Mouse (Mus musculus) lung, postnatal 0 days (tissue): ENCODE data around the gene Abca7. TPM values are rescaled to one million over a fixed set of nuclear protein-coding genes. Genes with fewer than 3 reads are reported as not detected.

Experiments
- ATAC-seq: fragments of 200-750 bp; cut with Nextera tagmentation; 2 replicates; pipeline ENCODE4 v1.8.0; 2017; ENCODE audit warnings: moderate library complexity
- DNase-seq: peaks from one replicate; pipeline ENCODE4 v3.0.0-alpha.2; 2016; ENCODE audit warnings: low spot score
- H3K27ac ChIP-seq: fragments of 300-500 bp; sonication (generic); 2 replicates; pipeline ENCODE4 v1.5.1; 2014; ENCODE audit warnings: antibody characterized with exemption, mild to moderate bottlenecking, low read length, mixed read lengths
- H3K27me3 ChIP-seq: fragments of 300-500 bp; sonication (generic); replicated peaks from 2 replicates; pipeline ENCODE4 v1.6.1; 2014; ENCODE audit warnings: low read length, mixed read lengths; ENCODE audit not compliant: insufficient read depth
- H3K36me3 ChIP-seq: fragments of 300-500 bp; sonication (generic); 2 replicates; pipeline ENCODE4 v1.6.1; 2014; ENCODE audit warnings: low read length, mixed read lengths; ENCODE audit not compliant: insufficient read depth
- H3K4me1 ChIP-seq: fragments of 300-500 bp; sonication (generic); 2 replicates; pipeline ENCODE4 v1.6.1; 2014; ENCODE audit warnings: antibody characterized with exemption, low read depth, low read length, mixed read lengths; ENCODE audit not compliant: insufficient read depth
- H3K4me2 ChIP-seq: fragments of 300-500 bp; sonication (generic); replicated peaks from 2 replicates; pipeline ENCODE4 v1.6.1; 2014; ENCODE audit warnings: low read depth, mild to moderate bottlenecking, low read length, moderate library complexity, mixed read lengths
- H3K4me3 ChIP-seq: fragments of 300-500 bp; sonication (generic); 2 replicates; pipeline ENCODE4 v1.5.1; 2014; ENCODE audit warnings: low read depth, low read length
- H3K9ac ChIP-seq: fragments of 300-500 bp; sonication (generic); replicated peaks from 2 replicates; pipeline ENCODE4 v1.6.1; 2014; ENCODE audit warnings: low read depth, mild to moderate bottlenecking
- H3K9me3 ChIP-seq: fragments of 300-500 bp; sonication (generic); 2 replicates; pipeline ENCODE4 v1.6.1; 2016; ENCODE audit warnings: low read length, mixed read lengths
- CTCF ChIP-seq: IDR thresholded peaks from 2 replicates; pipeline ENCODE4 v1.5.1; 2016; ENCODE audit warnings: antibody characterized with exemption, mild to moderate bottlenecking
- EP300 ChIP-seq: IDR thresholded peaks from 2 replicates; pipeline ENCODE4 v1.6.1; 2016; ENCODE audit warnings: antibody characterized with exemption, mild to moderate bottlenecking, control low read depth
- WGBS: fragments of 180-500 bp; shearing (Covaris S2); extraction: QIAGEN DNeasy Blood & Tissue Kit; methylation state at CpG from one replicate; pipeline ENCODE4 v1.1.7; 2014; 5-methylcytosine and 5-hydroxymethylcytosine counted together
- polyA plus RNA-seq: library from polyadenylated mRNA; unstranded; fragments of >200 nt; fragmentation: Nextera tagmentation; extraction: Ambion mirVana; gene quantifications from 2 replicates; pipeline ENCODE4 v1.2.1, GENCODE M21; 2015

Gene Abca7
- polyA plus RNA-seq, 1 experiment from 2014 or later: 5.5 TPM

DNA sequence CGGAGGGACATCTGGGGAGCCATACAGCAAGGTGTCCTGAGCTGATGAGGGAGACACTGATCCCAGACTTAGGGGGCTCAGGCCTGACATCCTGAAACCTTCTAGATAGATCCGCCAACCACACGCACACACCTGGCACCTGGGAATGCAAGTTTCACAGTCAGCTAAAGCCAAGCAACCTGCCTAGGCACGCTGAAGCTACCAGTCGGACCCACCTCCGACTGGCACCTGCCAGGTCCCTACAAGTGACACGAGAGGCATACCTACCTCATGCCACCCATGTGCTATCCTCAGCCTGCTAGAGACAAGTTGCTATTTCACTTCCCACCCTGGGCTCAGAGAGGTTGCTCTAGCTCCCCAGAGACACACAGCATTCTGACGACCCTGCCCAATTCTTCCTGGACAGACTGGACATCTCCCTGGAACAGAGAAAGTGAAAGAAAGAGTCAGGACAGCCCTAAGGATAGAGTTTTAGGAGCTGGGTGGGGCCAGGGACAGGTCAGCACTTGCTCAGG lies 7.0 kb upstream of the Abca7 start:
- no peak for ATAC-seq
- 21% methylated on average over 7 of the region's 8 CpGs for WGBS
- peaks cover 31% of the 10 kb centered on the region for H3K36me3 ChIP-seq
- peak overlapping the region; percentile 99 for H3K27ac ChIP-seq
- TF ChIP-seq EP300 (no peak), CTCF (no peak)
- H3K9me3 ChIP-seq: no peaks in the 10 kb centered on the region
- H3K4me1 ChIP-seq: peaks cover 21% of the 10 kb centered on the region; the same call in 1 of the 2 replicates
- H3K27me3 ChIP-seq: no peaks in the 10 kb centered on the region
- DNase-seq: no peak
- H3K9ac ChIP-seq: peak overlapping the region; percentile 95
- peak overlapping the region; percentile 82 for H3K4me2 ChIP-seq
- peak overlapping the region; percentile 82 for H3K4me3 ChIP-seq

DNA sequence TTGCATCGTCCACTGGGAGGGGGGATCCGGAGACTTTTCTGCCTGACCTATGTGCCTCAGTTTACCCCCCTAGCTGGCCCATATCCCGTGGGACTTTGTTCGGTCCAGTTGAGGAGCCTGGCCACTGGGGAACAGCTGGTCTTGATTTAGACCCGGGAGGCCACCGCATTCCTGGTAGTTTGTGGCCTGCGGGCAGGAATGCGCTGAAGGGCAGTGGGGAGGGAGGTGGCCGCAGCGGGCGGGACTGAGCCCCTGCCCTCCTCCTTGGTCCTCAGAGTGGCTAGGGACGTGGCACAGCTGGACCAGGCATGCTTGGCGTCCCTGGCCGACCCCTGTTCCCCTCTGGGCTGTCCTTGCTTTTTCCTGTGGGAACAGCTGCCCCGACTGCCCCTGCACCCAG lies 6.4 kb upstream of the Abca7 start:
- WGBS: 22% methylated on average over 13 of the region's 15 CpGs
- Histone ChIP-seq H3K9ac (peak overlapping the region; percentile 95), H3K9me3 (no peaks in the 10 kb centered on the region), H3K4me1 (peaks cover 21% of the 10 kb centered on the region; the same call in 1 of the 2 replicates), H3K27ac (peak overlapping the region; percentile 99), H3K4me2 (peak overlapping the region; percentile 82), H3K4me3 (peak overlapping the region; percentile 82), H3K27me3 (no peaks in the 10 kb centered on the region), H3K36me3 (peaks cover 37% of the 10 kb centered on the region)
- peak; percentile 52 for ATAC-seq
- peak; percentile 90 for DNase-seq
- 0 out of 2 replicates have a peak, but pooled peaks have one; percentile 9 for TF ChIP-seq EP300
- 0 out of 2 replicates have a peak, but pooled peaks have one; percentile 8 for TF ChIP-seq CTCF

DNA sequence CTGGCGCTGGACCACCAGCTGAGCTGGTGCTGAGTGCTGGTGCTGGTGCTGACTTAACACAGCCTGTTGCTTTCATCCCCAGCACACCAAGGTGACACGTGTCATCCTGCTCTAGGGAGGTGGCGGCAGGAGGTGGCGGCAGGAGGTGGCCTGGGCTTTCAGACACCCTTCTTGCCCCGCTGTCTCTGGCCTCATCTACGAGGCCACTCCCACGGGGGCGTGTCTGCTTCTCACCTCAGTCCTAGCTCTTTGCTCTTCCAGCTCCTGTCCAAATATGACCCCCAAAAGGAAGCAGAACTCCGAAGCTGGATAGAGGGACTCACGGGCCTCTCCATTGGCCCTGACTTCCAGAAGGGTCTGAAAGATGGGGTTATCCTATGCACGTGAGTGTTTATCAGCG lies 5.2 kb upstream of the Abca7 start:
- Histone ChIP-seq H3K36me3 (peaks cover 43% of the 10 kb centered on the region), H3K4me3 (no peak overlapping the region), H3K4me1 (peaks cover 16% of the 10 kb centered on the region; the same call in 1 of the 2 replicates), H3K9ac (no peak overlapping the region), H3K27ac (no peak overlapping the region), H3K27me3 (no peaks in the 10 kb centered on the region), H3K4me2 (peak overlapping the region; percentile 82), H3K9me3 (no peaks in the 10 kb centered on the region)
- WGBS: 64% methylated on average over 12 of the region's 12 CpGs
- ATAC-seq: no peak
- DNase-seq: no peak
- TF ChIP-seq CTCF (no peak), EP300 (no peak)

DNA sequence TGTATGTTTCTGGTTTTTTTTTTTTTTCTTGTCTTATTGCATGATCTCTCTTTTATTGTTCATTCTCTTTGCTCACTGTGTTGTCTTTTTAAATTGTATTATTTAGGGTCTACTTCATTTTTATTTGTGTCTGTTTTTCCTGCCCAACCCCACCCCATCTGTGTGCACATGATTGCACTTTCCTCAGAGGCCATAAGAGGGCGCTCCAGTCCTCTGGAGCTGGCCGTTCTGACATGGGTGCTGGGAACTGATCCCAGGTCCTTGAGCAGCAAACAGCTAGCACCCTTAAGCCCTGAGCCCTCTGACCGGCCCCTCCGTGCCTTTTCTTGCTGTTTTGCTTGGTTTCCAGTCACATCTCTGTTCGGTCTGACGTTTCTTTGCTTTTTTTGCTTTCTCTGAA lies 4.7 kb upstream of the Abca7 start:
- Histone ChIP-seq H3K4me1 (peaks cover 12% of the 10 kb centered on the region; the same call in 1 of the 2 replicates), H3K4me3 (no peak overlapping the region), H3K27ac (no peak overlapping the region), H3K27me3 (no peaks in the 10 kb centered on the region), H3K36me3 (peaks cover 43% of the 10 kb centered on the region), H3K4me2 (peak overlapping the region; percentile 82; the same call in 1 of the 2 replicates), H3K9ac (no peak overlapping the region), H3K9me3 (no peaks in the 10 kb centered on the region)
- DNase-seq (no peak), ATAC-seq (no peak)
- no peak for TF ChIP-seq EP300
- peak; percentile 60 for TF ChIP-seq CTCF
- 89% methylated on average over 6 of the region's 6 CpGs for WGBS

DNA sequence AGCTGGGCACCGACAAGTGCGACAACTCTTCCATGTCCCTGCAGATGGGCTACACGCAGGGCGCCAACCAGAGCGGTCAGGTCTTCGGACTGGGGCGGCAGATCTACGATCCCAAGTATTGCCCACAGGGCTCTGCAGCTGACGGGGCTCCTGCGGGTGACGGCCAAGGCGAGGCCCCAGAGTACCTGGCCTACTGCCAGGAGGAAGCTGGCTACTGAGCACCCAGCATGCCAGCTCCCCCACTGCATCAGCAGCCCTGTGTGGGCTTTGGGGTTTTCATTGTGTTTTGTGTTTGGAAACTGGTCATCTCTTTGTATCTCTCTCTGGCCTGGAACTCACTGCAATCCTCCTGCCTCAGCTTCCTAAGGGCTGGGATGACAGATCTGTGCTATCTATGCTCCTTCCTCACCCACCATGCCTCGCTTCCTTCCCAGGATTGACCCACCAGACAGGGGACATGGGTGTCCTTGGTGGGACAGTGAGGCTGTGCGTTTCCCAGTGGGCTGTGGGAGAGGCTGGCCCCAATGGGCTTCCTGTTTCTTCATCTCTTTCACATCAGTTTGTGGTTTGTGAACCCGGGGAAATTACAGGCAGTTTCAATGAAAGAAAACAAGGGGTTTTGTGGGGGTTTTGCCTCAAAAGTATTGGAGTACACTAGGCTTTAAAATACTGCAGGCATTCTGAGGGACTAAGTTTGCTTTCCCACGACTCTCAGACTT lies 1.7 kb upstream of the Abca7 start:
- Histone ChIP-seq H3K4me2 (no peak overlapping the region), H3K4me3 (no peak overlapping the region), H3K9me3 (no peaks in the 10 kb centered on the region), H3K27ac (no peak overlapping the region), H3K36me3 (peaks cover 43% of the 10 kb centered on the region), H3K9ac (no peak overlapping the region), H3K27me3 (no peaks in the 10 kb centered on the region), H3K4me1 (peaks cover 12% of the 10 kb centered on the region; the same call in 1 of the 2 replicates)
- DNase-seq (peak; percentile 57), ATAC-seq (no peak)
- TF ChIP-seq EP300: no peak
- no peak for TF ChIP-seq CTCF
- 64% methylated on average over 15 of the region's 16 CpGs for WGBS

DNA sequence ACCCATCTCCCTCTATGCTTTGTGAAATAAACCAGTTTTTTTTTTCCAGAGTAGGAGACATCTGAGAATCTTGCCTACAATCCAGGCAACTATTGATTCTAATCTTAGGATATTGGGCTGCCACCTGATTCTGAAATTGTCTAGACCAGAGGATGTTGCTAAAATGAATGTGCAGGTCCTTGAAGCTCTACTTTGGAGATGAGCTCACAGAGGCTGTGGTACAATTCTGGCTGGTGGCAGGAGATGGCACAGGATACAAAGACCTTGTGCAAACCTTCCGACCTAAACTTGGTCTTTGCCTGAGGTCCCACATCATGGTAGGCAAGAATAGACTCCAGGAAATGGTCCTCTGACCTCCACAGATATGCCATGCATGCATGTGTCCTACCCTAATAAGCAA lies 658 bp upstream of the Abca7 start:
- H3K27me3 ChIP-seq: no peaks in the 10 kb centered on the region
- TF ChIP-seq EP300: no peak
- TF ChIP-seq CTCF: no peak
- no peak for DNase-seq
- ATAC-seq: no peak
- peaks cover 43% of the 10 kb centered on the region for H3K36me3 ChIP-seq
- H3K4me3 ChIP-seq: no peak overlapping the region
- WGBS: 73% methylated on average over 1 of the region's 1 CpGs
- H3K4me1 ChIP-seq: peaks cover 12% of the 10 kb centered on the region; the same call in 1 of the 2 replicates
- H3K9ac ChIP-seq: no peak overlapping the region
- H3K27ac ChIP-seq: 0 out of 2 replicates have a peak overlapping the region, but pooled peaks have one; percentile 26
- H3K9me3 ChIP-seq: no peaks in the 10 kb centered on the region
- no peak overlapping the region for H3K4me2 ChIP-seq
